Mouse (Mus musculus): ENCODE measurements around the gene Thop1. TPM values are rescaled to one million over a fixed set of nuclear protein-coding genes. Genes with fewer than 3 reads are reported as not detected.

Thop1 gene
- polyA plus RNA-seq, 1 experiment from 2014 or later: 45.0 TPM

- Histone ChIP-seq H3K4me1 (replicated peaks; ENCODE audit: control insufficient read depth, insufficient read depth, low read length) (no peaks in the 10 kb centered on the region; the same call in 1 of the 2 replicates), H3K9me3 (ENCODE audit: control insufficient read depth, low read length) (no peaks in the 10 kb centered on the region), H3K27ac (ENCODE audit: low read length) (no peak overlapping the region), H3K4me2 (ENCODE audit: low read depth, low read length) (no peak overlapping the region), H3K4me3 (ENCODE audit: low read length) (no peak overlapping the region), H3K36me3 (ENCODE audit: control insufficient read depth, insufficient read depth, low read length) (no peaks in the 10 kb centered on the region), H3K27me3 (ENCODE audit: control insufficient read depth, insufficient read depth, low read depth, low read length) (no peaks in the 10 kb centered on the region; the same call in 1 of the 2 replicates), H3K9ac (ENCODE audit: low read length) (no peak overlapping the region)
- WGBS: 72% methylated on average over 7 of the region's 7 CpGs
- ATAC-seq (ENCODE audit: low read depth): no peak
These were observed 20.8 kb downstream of the Thop1 start for GRCm38 (mm10) chr10:81090621-81091020.

- H3K4me2 ChIP-seq (ENCODE audit: low read depth, low read length): no peak overlapping the region
- H3K9ac ChIP-seq (ENCODE audit: low read length): no peak overlapping the region
- ATAC-seq (ENCODE audit: low read depth): no peak
- WGBS: 45% methylated on average over 20 of the region's 22 CpGs
- no peaks in the 10 kb centered on the region; the same call in 1 of the 2 replicates for H3K4me1 ChIP-seq (replicated peaks; ENCODE audit: control insufficient read depth, insufficient read depth, low read length)
- H3K9me3 ChIP-seq (ENCODE audit: control insufficient read depth, low read length): 0 out of 2 replicates have a peak, but pooled peaks cover 2% of the 10 kb centered on the region
- no peaks in the 10 kb centered on the region; the same call in 1 of the 2 replicates for H3K27me3 ChIP-seq (ENCODE audit: control insufficient read depth, insufficient read depth, low read depth, low read length)
- no peaks in the 10 kb centered on the region for H3K36me3 ChIP-seq (ENCODE audit: control insufficient read depth, insufficient read depth, low read length)
- H3K4me3 ChIP-seq (ENCODE audit: low read length): no peak overlapping the region
- no peak overlapping the region for H3K27ac ChIP-seq (ENCODE audit: low read length)
These were observed 22.8 kb downstream of the Thop1 start for GRCm38 (mm10) chr10:81092465-81093250.

- WGBS: 52% methylated on average over 9 of the region's 9 CpGs
- H3K36me3 ChIP-seq (ENCODE audit: control insufficient read depth, insufficient read depth, low read length): no peaks in the 10 kb centered on the region
- no peak for ATAC-seq (ENCODE audit: low read depth)
- 0 out of 2 replicates have a peak, but pooled peaks cover 2% of the 10 kb centered on the region for H3K9me3 ChIP-seq (ENCODE audit: control insufficient read depth, low read length)
- no peak overlapping the region for H3K27ac ChIP-seq (ENCODE audit: low read length)
- H3K4me1 ChIP-seq (replicated peaks; ENCODE audit: control insufficient read depth, insufficient read depth, low read length): no peaks in the 10 kb centered on the region
- H3K27me3 ChIP-seq (ENCODE audit: control insufficient read depth, insufficient read depth, low read depth, low read length): no peaks in the 10 kb centered on the region; the same call in 1 of the 2 replicates
- no peak overlapping the region for H3K4me3 ChIP-seq (ENCODE audit: low read length)
- no peak overlapping the region for H3K9ac ChIP-seq (ENCODE audit: low read length)
- H3K4me2 ChIP-seq (ENCODE audit: low read depth, low read length): no peak overlapping the region
These were observed 25.3 kb downstream of the Thop1 start for GRCm38 (mm10) chr10:81094931-81095678.

GRCm38 (mm10) chr10:81105565-81106112 is 35.8 kb downstream of the Thop1 start, which contains the start of gene Map2k2:
Gene Map2k2 (plus strand): TSS chr10:81105915.
- peaks cover 9% of the 10 kb centered on the region for H3K4me1 ChIP-seq (replicated peaks; ENCODE audit: control insufficient read depth, insufficient read depth, low read length)
- peak within 1 kb of the TSS; percentile 76 for H3K4me2 ChIP-seq (ENCODE audit: low read depth, low read length)
- peaks cover 19% of the 10 kb centered on the region for H3K36me3 ChIP-seq (ENCODE audit: control insufficient read depth, insufficient read depth, low read length)
- WGBS: under 1% methylated on average over 56 of the region's 56 CpGs
- H3K9me3 ChIP-seq (ENCODE audit: control insufficient read depth, low read length): no peaks in the 10 kb centered on the region
- ATAC-seq (ENCODE audit: low read depth): peak; percentile 97
- peak within 1 kb of the TSS; percentile 96 for H3K9ac ChIP-seq (ENCODE audit: low read length)
- H3K27me3 ChIP-seq (ENCODE audit: control insufficient read depth, insufficient read depth, low read depth, low read length): no peaks in the 10 kb centered on the region
- H3K4me3 ChIP-seq (ENCODE audit: low read length): peak within 1 kb of the TSS; percentile 97
- peak within 1 kb of the TSS; percentile 100 for H3K27ac ChIP-seq (ENCODE audit: low read length)

GRCm38 (mm10) chr10:81106113-81106721 is 36.4 kb downstream of the Thop1 start:
- no peaks in the 10 kb centered on the region for H3K27me3 ChIP-seq (ENCODE audit: control insufficient read depth, insufficient read depth, low read depth, low read length)
- peaks cover 24% of the 10 kb centered on the region for H3K36me3 ChIP-seq (ENCODE audit: control insufficient read depth, insufficient read depth, low read length)
- peak overlapping the region; percentile 76 for H3K4me2 ChIP-seq (ENCODE audit: low read depth, low read length)
- peaks cover 9% of the 10 kb centered on the region for H3K4me1 ChIP-seq (replicated peaks; ENCODE audit: control insufficient read depth, insufficient read depth, low read length)
- no peaks in the 10 kb centered on the region for H3K9me3 ChIP-seq (ENCODE audit: control insufficient read depth, low read length)
- H3K4me3 ChIP-seq (ENCODE audit: low read length): peak overlapping the region; percentile 97
- peak; percentile 94 for ATAC-seq (ENCODE audit: low read depth)
- under 1% methylated on average over 35 of the region's 35 CpGs for WGBS
- H3K27ac ChIP-seq (ENCODE audit: low read length): peak overlapping the region; percentile 100
- peak overlapping the region; percentile 96 for H3K9ac ChIP-seq (ENCODE audit: low read length)

- WGBS: 91% methylated on average over 6 of the region's 6 CpGs
- no peak overlapping the region for H3K4me3 ChIP-seq (ENCODE audit: low read length)
These were observed 43.1 kb downstream of the Thop1 start for GRCm38 (mm10) chr10:81112946-81113345.

GRCm38 (mm10) chr10:81119625-81120024 is 49.8 kb downstream of the Thop1 start:
- H3K9ac ChIP-seq (ENCODE audit: low read length): no peak overlapping the region
- 90% methylated on average over 10 of the region's 10 CpGs for WGBS
- peaks cover 76% of the 10 kb centered on the region for H3K36me3 ChIP-seq (ENCODE audit: control insufficient read depth, insufficient read depth, low read length)
- no peak overlapping the region for H3K4me2 ChIP-seq (ENCODE audit: low read depth, low read length)
- no peak overlapping the region for H3K4me3 ChIP-seq (ENCODE audit: low read length)
- H3K27ac ChIP-seq (ENCODE audit: low read length): no peak overlapping the region
- no peaks in the 10 kb centered on the region for H3K27me3 ChIP-seq (ENCODE audit: control insufficient read depth, insufficient read depth, low read depth, low read length)
- no peaks in the 10 kb centered on the region for H3K9me3 ChIP-seq (ENCODE audit: control insufficient read depth, low read length)
- H3K4me1 ChIP-seq (replicated peaks; ENCODE audit: control insufficient read depth, insufficient read depth, low read length): no peaks in the 10 kb centered on the region
- no peak for ATAC-seq (ENCODE audit: low read depth)

More at GRCm38 (mm10) chr10:81112946-81113345, 43.1 kb downstream of the Thop1 start:
- Histone ChIP-seq H3K4me2 (ENCODE audit: low read depth, low read length) (no peak overlapping the region), H3K9me3 (ENCODE audit: control insufficient read depth, low read length) (no peaks in the 10 kb centered on the region), H3K4me1 (replicated peaks; ENCODE audit: control insufficient read depth, insufficient read depth, low read length) (no peaks in the 10 kb centered on the region), H3K36me3 (ENCODE audit: control insufficient read depth, insufficient read depth, low read length) (peaks cover 69% of the 10 kb centered on the region), H3K27ac (ENCODE audit: low read length) (no peak overlapping the region), H3K9ac (ENCODE audit: low read length) (no peak overlapping the region), H3K27me3 (ENCODE audit: control insufficient read depth, insufficient read depth, low read depth, low read length) (no peaks in the 10 kb centered on the region)
- ATAC-seq (ENCODE audit: low read depth): no peak

GRCm38 (mm10) chr10:81120650-81121049 is 50.8 kb downstream of the Thop1 start:
- H3K4me3 ChIP-seq (ENCODE audit: low read length): no peak overlapping the region
- ATAC-seq (ENCODE audit: low read depth): no peak
- H3K4me1 ChIP-seq (replicated peaks; ENCODE audit: control insufficient read depth, insufficient read depth, low read length): no peaks in the 10 kb centered on the region
- H3K27ac ChIP-seq (ENCODE audit: low read length): no peak overlapping the region
- WGBS: 78% methylated on average over 7 of the region's 7 CpGs
- no peaks in the 10 kb centered on the region for H3K9me3 ChIP-seq (ENCODE audit: control insufficient read depth, low read length)
- H3K27me3 ChIP-seq (ENCODE audit: control insufficient read depth, insufficient read depth, low read depth, low read length): no peaks in the 10 kb centered on the region
- H3K9ac ChIP-seq (ENCODE audit: low read length): no peak overlapping the region
- peaks cover 69% of the 10 kb centered on the region for H3K36me3 ChIP-seq (ENCODE audit: control insufficient read depth, insufficient read depth, low read length)
- H3K4me2 ChIP-seq (ENCODE audit: low read depth, low read length): no peak overlapping the region

Data from lung, embryonic 16.5 days (tissue).